Mouse (Mus musculus) spleen, postnatal 14 days (tissue): ENCODE results near the gene Arl14ep.
"Not testable (repeated sequence)": the region's sequence is repeated elsewhere in the genome, so short reads cannot be mapped to it uniquely, and the experiment has no call there.

Experiments
- DNase-seq, 2 experiments: peaks; one replicate each; pipeline ENCODE4 v3.0.0; 2021 to 2022; ENCODE audit warnings: low spot score in 2 of 2

Arl14ep gene

DNA sequence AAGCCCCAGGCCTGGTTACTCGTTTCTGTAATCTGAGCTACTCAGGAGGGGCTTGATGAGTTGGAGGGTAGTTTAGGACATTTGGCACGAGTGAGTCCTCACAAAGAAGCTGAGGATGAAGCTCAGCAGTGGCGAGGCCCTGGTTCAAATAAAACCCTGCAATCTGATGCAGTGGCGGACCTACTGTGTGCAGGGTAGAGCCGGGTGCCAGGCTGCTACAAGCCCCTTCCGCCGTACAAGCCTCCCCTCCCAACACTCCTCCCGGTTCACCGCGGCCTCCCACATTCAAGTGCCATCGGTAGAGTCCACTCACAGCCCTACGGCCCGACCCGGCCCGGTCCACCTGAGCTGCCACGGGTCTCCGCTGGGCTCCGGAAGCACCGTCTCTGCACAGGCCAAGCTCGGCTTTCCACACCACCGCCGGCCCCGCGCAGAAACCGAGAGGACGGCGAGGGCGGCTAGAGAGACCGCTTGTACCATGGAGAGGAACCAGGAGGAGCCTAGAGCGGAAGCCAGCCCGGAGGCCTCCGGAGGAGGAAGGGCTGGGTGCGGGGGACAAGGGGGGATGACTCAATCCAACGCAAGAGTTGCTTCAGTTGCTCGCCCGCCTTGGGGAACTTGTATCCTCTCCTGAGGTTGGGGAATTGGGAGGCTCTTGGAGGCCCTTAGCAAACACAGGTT is at the start of gene Arl14ep:
Arl14ep (minus strand) TSS at position 466 of the 681 bp plus-strand sequence.
- peak; percentile 52 to 59 for DNase-seq

- DNase-seq = no peak
Measured at GRCm38 (mm10) chr2:107022713-107023112, 48.5 kb upstream of the Arl14ep start.

DNA sequence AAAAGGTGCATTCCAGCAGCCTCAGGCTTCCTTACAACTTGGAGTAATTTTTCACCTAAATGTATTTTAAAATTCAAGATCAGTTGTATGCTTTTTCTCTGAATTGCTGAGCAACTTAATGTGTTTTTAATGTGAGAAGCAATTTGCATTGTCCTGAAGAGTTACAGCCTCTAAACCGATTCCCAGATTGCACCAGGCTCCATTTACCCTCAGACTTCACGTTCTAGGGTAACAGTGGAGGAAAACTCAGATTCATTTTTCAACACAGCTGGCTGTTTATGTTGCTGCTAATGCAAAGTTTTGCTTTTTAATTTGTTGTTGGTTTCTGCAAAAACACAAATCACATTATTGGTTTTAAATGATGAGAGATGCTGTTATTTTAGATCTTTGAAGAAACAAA is 45.1 kb upstream of the Arl14ep start:
- no peak for DNase-seq

DNA sequence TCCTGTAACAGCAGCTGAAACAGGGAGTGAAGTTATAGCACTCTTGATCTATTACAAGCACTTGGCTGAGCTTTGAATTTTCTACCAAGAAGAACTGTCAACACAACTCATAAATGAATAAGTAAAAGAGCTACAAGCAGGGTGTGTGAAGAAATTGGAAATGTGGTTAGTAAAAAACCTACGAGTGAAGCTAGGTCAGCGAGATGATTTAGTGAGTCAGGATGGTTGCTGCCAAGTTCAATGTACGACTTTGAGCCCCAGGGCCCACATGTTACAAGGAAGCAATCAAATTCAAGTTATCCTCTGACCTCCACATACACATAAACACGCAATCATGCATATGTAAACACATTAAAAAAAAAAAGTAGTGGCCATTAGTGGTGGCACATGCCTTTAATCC is 38.9 kb upstream of the Arl14ep start:
- DNase-seq = no peak

DNA sequence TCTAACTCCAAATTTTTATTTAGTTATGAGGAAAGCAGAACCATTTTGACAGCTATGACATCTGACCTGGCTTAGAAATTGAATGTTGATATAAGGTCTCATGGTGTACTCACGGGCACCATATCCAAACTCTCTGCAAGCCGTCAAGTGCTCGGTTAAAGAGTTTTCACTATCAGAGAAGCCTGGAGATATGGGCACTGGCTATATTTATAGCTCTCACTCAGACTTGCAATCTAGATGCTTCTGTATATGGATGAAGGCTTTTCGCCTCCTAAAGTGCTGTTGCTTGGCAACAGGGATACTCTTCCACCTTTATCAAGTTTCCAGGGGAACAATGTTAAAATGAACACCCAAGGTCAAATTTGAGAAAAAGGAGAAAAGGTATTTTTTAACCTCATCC is 38.1 kb upstream of the Arl14ep start:
- no peak for DNase-seq

GRCm38 (mm10) chr2:107010160-107010559 is 35.9 kb upstream of the Arl14ep start:
- no peak for DNase-seq

DNA sequence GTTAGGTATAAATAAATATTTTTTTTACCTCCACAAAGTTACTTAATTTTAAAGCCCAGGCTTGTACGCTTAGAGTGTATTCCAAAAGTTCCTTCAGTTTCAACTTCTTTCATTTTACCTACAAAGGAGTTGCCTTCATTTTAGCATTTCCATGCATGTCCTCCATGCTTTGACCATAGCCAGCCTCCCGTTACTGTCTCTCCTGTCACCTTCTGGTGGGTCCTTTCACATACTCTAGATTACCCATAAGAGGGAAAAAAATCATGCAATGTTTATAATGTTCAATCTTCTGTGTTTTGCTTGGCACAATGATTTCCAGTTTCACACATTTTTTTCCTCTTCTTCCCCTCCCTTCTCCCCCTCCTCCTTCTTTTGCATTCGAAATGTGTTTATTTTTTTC is 32.2 kb upstream of the Arl14ep start:
- no peak for DNase-seq

GRCm38 (mm10) chr2:107005876-107006275 is 31.7 kb upstream of the Arl14ep start:
- DNase-seq = not testable (repeated sequence)

DNA sequence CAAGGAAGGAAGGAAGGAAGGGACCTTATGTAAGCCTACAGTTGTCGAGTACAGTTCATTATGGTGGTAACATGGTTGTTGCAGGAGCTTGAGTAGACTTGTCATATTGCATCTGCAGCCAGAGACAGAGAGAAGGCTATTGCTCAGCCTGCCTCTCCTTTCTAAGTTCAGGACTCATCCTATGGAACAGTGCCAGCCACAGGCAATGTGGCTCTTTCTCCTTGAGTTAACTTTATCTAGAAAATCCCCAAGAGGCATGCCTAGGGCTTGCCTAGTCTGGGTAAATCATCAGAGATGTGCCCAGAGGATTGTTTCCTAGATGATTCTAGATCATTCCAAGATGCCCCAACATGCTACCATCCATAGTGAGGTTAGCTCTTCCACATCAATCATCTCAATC is 17.0 kb upstream of the Arl14ep start:
- no peak for DNase-seq

DNA sequence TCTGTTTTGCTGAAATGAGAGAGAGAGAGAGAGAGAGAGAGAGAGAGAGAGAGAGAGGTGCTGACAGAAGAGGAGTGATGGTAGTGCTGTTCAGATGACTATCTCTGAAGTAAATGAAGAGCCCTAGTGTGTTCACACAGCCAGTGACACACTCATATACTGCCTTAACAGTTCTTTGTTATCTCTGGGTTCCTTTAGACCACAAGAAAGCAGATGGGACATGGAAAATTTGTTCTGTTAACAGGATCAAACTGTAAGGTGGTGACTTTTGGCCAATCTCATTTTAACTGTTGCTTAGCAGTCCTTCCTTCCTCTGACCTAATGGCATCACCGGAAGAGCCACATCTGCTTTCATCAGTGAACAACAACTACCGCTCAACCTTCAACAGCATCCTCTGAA is 10.7 kb upstream of the Arl14ep start:
- DNase-seq = no peak

DNA sequence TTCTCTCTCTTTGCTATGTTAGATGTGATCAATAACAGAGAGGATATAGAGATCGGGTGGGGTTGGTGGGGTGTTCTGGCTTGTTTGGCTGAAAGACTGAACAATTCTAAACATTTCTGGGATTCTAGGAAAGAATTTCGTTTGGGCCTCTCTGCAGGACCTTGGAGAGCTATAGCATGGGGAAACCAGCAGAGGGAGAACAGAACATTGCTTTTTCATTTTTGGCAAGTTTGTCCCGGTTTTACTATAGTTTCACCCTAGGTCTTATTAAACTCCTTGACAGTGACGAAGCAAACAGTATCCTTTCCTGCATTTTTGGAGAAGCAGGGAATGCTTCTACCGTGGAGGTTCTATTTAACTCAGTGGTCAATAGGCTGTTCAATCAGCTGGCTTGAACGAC is 8.3 kb upstream of the Arl14ep start:
- no peak for DNase-seq

GRCm38 (mm10) chr2:106976472-106976871 is 2.2 kb upstream of the Arl14ep start:
- DNase-seq = no peak

GRCm38 (mm10) chr2:106973332-106973958 is 779 bp downstream of the Arl14ep start:
- DNase-seq = no peak

DNA sequence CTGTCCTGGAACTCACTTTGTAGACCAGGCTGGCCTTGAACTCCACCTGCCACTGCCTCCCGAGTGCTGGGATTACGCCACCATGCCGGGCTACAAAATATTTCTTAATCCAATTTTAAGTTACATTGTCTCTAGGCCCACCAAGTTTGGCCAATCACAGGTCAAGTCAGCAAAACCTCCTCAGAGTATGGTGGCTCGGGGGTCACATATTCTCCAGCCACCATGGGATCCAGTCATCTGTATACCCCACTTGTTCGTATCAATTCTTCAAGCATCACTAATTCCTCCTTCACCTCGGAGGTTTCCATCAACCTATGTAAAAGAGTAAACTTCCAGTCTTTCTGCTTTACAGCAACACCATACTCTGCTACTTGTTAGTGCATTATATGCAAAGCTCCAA is 1.4 kb downstream of the Arl14ep start:
- no peak for DNase-seq

DNA sequence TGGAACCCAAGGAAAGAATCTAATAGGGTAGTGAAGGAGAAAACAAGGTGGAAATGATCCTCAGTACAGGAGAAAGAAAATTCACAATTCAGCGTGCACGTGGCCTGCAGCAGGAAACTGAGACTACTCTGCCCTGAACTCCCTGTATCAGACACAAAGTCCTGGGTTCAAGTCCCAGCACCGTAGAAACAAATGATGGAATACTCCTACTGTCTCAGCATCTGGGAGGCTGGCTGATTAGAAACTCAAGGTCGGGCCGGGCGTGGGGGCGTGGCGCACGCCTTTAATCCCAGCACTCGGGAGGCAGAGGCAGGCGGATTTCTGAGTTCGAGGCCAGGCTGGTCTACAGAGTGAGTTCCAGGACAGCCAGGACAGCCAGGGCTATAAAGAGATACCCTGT is 3.3 kb downstream of the Arl14ep start:
- no peak for DNase-seq

DNA sequence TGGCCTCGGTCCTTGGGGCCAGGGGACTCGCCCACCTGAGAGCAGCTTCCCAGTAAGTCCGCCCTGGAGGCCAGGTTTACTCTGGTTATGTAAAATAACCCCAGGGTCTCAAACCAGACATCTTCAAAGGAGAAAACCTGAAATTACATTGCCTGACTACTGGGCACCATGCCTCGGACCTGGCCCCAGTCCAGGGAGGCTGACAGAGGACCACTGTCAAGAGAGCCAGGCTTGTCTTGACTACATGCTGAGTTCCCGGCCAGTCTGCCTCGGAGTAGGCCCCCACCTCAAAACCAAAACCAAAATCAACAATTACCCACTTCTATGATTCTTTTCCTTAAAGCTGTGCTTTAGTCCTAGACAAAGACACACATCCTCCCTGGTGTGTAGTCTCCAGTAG is 5.9 kb downstream of the Arl14ep start:
- DNase-seq = no peak

DNA sequence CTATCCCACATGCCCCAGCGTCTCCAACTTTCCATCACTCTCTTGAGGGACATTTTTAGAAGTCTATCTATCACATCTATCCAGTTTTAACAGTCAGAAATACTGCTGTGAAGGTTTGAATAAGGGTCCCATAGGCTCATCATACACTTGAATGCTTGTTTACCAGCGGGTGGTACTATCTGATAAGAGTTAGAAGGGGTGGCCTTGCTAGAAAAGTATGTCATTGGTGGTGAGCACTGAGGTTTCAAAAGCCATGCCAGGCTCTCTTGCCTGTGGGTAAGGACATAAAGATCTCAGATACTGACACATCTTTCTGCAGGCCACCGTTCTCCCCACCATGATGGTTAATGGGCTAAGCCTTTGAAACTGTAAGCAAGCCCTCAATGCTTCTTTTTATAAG is 10.7 kb downstream of the Arl14ep start:
- no peak for DNase-seq

DNA sequence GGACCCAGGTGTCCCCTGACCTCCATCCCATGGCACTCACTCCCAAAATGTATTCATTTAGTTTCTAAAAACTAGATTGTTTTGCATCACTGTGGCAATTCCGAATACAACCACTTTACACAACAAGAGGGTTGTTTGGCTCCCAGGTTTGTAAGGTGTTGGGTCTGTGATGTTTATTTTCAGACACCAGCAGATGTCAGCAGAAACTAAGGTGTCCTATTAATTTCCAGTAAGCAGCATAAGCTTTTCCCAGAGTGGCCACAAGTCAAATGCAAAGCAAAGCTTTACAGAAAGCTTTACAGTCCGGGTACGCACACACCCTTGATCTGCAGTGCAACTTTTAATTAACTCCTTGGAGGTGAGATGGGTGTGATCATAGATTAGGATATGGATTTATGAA is 12.6 kb downstream of the Arl14ep start:
- DNase-seq = no peak

DNA sequence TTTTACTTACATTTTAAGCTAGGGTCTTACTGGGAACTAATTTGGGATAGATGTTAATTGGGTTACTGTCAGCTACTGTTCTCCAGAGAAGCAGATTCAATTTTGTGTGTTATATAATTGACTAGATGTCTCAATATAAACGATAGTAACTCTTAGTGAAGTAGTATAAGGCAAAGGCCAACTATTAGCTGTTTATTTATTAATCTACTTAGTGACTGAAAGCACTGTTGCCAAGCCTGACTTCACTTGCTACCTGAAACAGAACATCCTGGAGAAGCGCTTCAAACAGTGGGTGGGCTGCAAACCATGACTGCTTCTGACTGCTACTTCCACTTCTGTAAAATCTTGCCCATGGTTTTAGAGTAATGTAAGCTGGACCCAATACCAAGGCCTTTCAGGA is 13.2 kb downstream of the Arl14ep start:
- no peak for DNase-seq

GRCm38 (mm10) chr2:106960237-106960636 is 14.0 kb downstream of the Arl14ep start:
- no peak for DNase-seq

DNA sequence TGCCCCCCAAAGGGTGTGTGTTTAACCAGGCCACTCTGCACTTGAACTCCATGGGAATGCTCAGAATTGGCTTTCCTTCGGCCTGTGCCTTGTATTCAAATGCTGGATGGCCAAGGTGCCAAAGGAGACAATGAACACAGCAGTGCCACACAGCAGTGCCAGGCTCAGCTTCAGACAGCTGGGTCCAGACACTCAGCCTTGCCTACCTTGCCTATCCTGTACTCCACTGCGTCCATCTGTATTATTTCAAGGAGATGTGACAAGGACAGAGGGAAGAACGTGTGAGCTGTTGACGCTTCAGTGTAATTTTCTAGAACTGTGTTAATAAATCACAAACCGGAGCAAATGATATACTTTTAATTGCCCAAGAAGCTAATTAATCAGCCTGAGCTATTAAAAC is 14.8 kb downstream of the Arl14ep start:
- DNase-seq = no peak

DNA sequence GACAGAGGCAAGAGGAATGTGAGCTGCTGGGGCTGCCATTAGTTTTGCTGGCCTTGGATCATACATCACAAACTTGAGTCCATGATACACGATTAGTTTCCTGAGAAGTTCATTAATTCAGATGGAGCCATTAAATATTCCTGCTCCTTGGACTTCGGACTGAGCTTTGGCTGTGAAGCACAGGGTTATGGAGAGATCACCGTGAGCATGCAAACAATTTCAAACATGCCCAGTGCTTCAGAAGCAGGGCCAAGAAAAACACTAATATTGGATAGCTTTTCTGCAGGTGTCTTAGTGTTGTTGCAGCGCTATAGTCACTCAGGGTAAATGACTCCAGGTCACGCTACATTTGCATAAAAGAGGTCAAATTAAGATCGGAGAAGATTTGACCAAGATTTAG is 15.3 kb downstream of the Arl14ep start:
- DNase-seq = no peak

GRCm38 (mm10) chr2:106956146-106956545 is 18.1 kb downstream of the Arl14ep start:
- no peak for DNase-seq

GRCm38 (mm10) chr2:106955621-106956020 is 18.6 kb downstream of the Arl14ep start:
- DNase-seq = no peak
